Mouse (Mus musculus): Measurements from ENCODE around the gene Scn4b.

The Scn4b gene

DNA sequence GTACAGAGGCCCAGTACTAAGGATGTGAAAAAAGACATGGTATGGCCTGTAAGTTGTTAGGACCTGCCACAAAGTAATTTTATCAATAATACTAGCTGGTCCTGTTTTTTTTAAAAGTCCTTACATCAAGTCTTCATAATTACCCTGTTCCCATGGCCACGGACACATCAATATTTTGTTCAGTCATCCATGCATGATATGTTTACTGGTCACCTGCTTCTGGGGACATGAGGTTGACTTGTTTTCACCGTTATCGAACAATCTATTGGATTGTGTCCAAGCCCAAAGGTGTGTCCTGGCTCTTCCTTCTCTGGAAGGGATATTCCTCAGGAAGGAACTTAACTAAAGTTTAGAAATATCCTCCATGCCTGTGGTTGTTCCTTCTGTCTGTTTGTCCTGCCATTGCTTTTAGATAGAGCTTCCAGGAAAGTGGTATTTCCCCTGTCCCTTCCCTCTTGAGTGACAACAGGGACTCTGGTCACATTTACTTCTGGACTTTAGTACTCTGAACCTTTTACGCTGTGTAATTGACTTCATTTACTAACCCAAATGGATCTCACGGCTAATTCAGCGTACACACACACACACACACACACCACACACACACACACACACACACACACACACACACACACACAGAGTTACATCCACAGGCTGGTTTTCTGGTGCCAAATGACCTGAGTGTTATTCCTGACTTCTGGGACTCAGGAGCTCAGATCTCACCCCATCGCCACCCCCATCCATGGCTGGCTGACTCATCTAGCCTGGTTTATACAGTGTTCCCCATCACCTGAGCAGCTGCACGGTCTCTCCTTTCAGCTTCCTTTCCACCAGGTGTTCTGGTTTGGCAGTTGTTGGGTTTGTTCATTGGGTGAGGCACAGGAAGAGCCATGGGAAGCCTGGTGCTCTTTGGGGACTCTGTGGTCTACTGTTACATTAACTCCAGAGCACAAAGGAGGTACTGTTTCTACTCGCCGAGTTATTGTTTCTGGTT lies 50.7 kb downstream of the Scn4b start:
- no peak for DNase-seq (ENCODE audit: low spot score in 2 of 2)

DNA sequence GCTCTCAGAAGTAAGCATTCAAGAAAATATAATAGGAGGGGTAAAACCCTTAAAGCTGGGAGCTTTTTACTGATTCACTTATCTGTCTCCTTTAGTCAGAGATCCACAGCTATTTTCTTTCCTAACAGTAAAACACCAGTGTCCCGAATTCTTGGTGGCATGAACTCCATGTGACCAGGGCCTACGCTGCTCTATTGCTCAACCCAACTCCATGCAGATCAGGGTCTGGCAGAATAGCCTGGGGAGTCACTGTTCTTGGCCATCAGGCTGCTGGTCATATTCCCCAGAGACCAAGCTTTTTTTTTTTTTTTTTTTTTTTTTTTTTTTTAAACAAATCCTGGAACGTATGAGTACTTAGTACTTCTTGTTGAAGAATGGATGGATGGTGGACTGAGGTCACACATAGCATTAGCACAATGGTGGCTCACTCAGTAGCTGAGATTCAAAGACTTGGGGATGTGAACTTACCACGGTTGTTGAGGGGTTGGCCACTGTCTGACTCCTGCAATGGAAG lies 51.5 kb downstream of the Scn4b start:
- DNase-seq (ENCODE audit: low spot score in 2 of 2): no peak

DNA sequence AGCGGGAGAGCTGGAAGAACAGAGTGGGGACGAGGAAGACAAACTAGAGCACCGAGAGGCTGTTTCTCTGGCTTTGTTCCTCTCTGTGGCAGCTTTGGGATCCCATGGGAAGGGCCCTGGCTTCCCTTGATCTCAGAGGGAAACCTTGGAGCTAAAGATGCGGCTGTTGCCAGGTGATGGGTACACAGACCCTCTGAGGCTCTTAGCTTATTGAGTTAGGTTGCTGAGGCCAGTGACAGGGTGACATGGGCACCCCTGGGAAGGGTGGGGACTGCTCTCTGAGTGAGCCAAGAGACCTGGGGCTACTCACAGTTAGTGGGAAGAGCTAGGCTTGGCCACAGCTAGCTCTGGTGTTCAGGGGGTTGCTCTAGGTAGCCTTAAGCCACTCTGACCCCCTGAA lies 57.3 kb downstream of the Scn4b start:
- no peak for DNase-seq (ENCODE audit: low spot score in 2 of 2)

DNA sequence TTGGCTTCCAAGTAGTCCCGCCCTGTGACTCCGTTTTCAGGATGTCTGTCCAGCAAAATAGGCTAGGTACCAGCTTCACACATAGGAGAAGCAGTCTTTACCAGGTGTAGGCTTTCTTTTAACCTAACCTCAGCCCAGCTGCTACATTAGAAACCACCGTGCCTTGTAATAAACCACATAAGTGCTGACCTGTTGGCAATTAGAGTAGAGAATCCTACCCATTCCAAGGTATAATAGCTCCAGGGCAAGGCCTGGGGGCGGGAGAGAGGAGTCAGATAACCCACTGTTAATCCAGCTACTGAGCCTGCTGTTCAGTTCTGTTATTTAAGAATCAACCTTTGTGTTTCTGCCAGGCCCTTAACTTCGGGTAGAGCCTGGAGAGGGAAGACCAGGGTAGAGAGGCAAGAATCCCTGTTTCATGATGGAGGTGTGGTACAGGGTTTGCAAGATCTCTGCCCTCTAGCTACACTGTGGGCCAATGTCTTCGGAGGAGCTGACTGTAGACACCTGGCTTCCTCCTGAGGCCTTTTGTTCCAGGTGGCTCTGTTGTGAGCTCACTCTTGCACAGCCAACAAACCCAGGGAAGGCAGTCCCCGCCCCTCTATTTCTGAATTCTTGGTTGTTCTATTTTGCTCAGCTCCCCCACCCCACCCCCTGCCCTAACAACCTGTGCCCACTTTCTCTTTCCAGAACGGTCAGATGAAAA lies 58.1 kb downstream of the Scn4b start:
- no peak for DNase-seq (ENCODE audit: low spot score in 2 of 2)

DNA sequence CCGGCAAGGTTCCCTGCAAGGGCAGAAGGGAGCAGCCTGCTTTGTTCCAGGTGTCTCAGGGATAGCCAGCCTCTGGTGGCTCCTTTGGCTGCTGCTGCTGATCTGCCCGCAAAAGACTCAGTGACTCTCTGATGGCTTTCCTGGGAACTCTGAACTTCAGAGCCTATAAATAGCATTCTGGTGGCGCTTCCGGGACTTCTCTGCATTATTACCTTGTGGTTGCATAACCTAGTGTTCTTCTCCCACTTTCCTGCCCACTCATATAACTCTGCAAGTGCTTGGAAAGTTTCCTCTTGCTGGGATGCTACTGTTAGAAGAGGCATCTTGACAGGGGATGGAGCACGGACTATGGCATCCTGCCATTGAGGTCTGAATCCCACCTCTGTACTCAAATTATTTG lies 59.4 kb downstream of the Scn4b start:
- DNase-seq (ENCODE audit: low spot score in 2 of 2): no peak

DNA sequence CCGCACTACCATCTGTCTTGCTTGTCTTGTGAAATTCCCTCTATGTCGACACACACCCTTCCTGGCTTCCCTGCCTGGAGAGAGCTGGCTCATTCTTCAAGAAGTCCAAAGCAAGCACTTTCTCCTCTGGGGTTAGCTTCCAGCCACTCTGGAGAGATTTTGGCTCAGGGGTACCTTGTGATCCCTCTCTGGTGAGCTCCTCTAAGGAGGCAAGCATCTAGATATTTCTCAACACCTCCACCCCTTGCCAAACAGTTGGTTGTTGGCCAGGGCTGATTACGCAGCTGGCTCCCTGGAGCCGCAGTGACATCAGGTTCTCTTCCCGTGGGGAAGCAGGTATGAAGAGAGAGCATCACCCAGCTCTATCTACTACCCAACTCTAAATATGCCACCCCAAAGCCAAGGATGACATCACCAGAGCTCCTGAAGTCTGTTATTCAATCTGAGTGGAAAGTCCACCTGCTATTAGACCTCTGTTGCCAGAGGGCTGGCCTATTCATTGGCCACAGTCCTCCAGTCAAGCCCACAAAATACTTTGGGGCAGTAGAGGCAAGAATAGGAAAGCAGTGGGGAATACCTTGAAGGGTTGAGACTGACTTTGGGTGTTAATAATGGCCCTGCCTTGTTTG lies 63.2 kb downstream of the Scn4b start:
- DNase-seq (ENCODE audit: low spot score in 2 of 2): no peak

DNA sequence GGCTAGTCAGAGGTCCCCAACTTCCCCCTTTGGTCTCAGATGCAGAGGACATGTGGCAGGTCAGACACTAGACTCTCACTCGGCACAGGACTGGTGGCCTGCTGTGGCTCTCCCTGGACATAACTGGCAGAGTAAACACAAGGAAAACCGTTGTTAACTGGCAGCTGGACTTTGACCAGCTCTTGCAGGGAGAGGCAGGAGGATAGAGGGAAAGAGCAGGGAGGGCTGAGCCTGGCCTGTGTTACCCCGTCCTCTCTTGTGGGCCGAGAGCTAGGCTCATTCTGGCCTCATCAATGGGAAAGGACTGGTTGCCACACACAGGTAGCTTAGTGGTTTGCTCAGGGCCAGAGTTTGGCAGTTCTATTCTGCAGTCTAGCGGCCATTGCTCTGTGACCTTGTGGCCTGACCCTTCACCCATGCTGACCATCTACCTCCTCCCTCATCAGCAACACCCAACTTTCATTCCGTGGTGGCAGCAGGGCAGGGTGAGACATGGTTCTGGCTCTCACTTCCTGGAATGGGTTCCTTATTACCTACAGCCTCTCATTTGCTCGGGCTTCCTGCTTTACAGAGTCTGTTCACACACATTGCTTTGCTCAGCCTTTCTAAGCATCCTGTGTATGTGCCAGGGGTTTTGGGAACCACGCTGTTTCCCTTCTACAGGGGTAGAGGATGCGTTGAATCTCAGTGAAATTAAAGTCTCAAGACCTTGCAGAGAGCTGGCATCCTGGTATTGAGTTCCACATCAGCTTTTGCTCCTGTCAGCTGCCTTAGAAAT lies 64.0 kb downstream of the Scn4b start:
- DNase-seq (ENCODE audit: low spot score in 2 of 2): no peak

All from frontal cortex, postnatal 25 days (tissue).